Mouse (Mus musculus): ENCODE results near the gene Krtap4-2. TPM values are rescaled to one million over a fixed set of nuclear protein-coding genes. Genes with fewer than 3 reads are reported as not detected.
A peak's percentile ranks its signal among the peaks of the same experiment; 100 is the strongest.
"Not testable (repeated sequence)": the region's sequence is repeated elsewhere in the genome, so short reads cannot be mapped to it uniquely, and the experiment has no call there.

The Krtap4-2 gene
- polyA plus RNA-seq, 1 experiment from 2014 or later = not detected

- not testable (repeated sequence) for H3K9ac ChIP-seq (ENCODE audit: low read length); DNase-seq (ENCODE audit: low spot score); H3K27ac ChIP-seq (ENCODE audit: low read depth, low read length); H3K9me3 ChIP-seq (replicated peaks; ENCODE audit: control insufficient read depth, low read length); H3K27me3 ChIP-seq (replicated peaks; ENCODE audit: control insufficient read depth, insufficient read depth, low read length); H3K36me3 ChIP-seq (ENCODE audit: control insufficient read depth, insufficient read depth, low read length); H3K4me1 ChIP-seq (ENCODE audit: control insufficient read depth, insufficient read depth, low read length); H3K4me3 ChIP-seq (ENCODE audit: low read depth, low read length); ATAC-seq; H3K4me2 ChIP-seq (ENCODE audit: low read length)
- 71% methylated on average over 1 of the region's 2 CpGs for WGBS
Measured at GRCm38 (mm10) chr11:99610089-99610488, 24.8 kb downstream of the Krtap4-2 start, which contains the start of gene Gm11937. Gene Gm11937 (minus strand): TSS chr11:99610189.

GRCm38 (mm10) chr11:99609126-99609525 is 25.8 kb downstream of the Krtap4-2 start:
- ATAC-seq (no peak), DNase-seq (ENCODE audit: low spot score) (no peak)
- no peaks in the 10 kb centered on the region for H3K4me1 ChIP-seq (ENCODE audit: control insufficient read depth, insufficient read depth, low read length)
- no peaks in the 10 kb centered on the region for H3K9me3 ChIP-seq (replicated peaks; ENCODE audit: control insufficient read depth, low read length)
- H3K27ac ChIP-seq (ENCODE audit: low read depth, low read length) = no peak overlapping the region
- no peaks in the 10 kb centered on the region for H3K27me3 ChIP-seq (replicated peaks; ENCODE audit: control insufficient read depth, insufficient read depth, low read length)
- no peak overlapping the region for H3K4me2 ChIP-seq (ENCODE audit: low read length)
- no peaks in the 10 kb centered on the region for H3K36me3 ChIP-seq (ENCODE audit: control insufficient read depth, insufficient read depth, low read length)
- 65% methylated on average over 1 of the region's 1 CpGs for WGBS
- H3K4me3 ChIP-seq (ENCODE audit: low read depth, low read length) = no peak overlapping the region
- no peak overlapping the region for H3K9ac ChIP-seq (ENCODE audit: low read length)

- H3K27me3 ChIP-seq (replicated peaks; ENCODE audit: control insufficient read depth, insufficient read depth, low read length); H3K36me3 ChIP-seq (ENCODE audit: control insufficient read depth, insufficient read depth, low read length); H3K9me3 ChIP-seq (replicated peaks; ENCODE audit: control insufficient read depth, low read length); DNase-seq (ENCODE audit: low spot score); H3K4me1 ChIP-seq (ENCODE audit: control insufficient read depth, insufficient read depth, low read length); H3K9ac ChIP-seq (ENCODE audit: low read length); H3K4me2 ChIP-seq (ENCODE audit: low read length); H3K27ac ChIP-seq (ENCODE audit: low read depth, low read length); ATAC-seq; H3K4me3 ChIP-seq (ENCODE audit: low read depth, low read length): not testable (repeated sequence)
- WGBS = 75% methylated on average over 1 of the region's 1 CpGs
Measured at GRCm38 (mm10) chr11:99603208-99603607, 31.7 kb downstream of the Krtap4-2 start, which contains the start of gene Gm11938. Gene Gm11938 (minus strand): TSS chr11:99603308.

GRCm38 (mm10) chr11:99597742-99598141 is 37.1 kb downstream of the Krtap4-2 start, which contains the start of gene Krtap9-3:
Gene Krtap9-3 (minus strand): TSS chr11:99598105.
- H3K27ac ChIP-seq (ENCODE audit: low read depth, low read length); H3K4me3 ChIP-seq (ENCODE audit: low read depth, low read length); H3K9me3 ChIP-seq (replicated peaks; ENCODE audit: control insufficient read depth, low read length); H3K4me1 ChIP-seq (ENCODE audit: control insufficient read depth, insufficient read depth, low read length); H3K36me3 ChIP-seq (ENCODE audit: control insufficient read depth, insufficient read depth, low read length); DNase-seq (ENCODE audit: low spot score); H3K9ac ChIP-seq (ENCODE audit: low read length); H3K4me2 ChIP-seq (ENCODE audit: low read length); H3K27me3 ChIP-seq (replicated peaks; ENCODE audit: control insufficient read depth, insufficient read depth, low read length); ATAC-seq: not testable (repeated sequence)
- 87% methylated on average over 3 of the region's 6 CpGs for WGBS

GRCm38 (mm10) chr11:99590981-99591380 is 43.9 kb downstream of the Krtap4-2 start, which contains the start of gene Krtap1-3:
Gene Krtap1-3 (minus strand): TSS chr11:99591339.
- no peak within 1 kb of the TSS for H3K4me3 ChIP-seq (ENCODE audit: low read depth, low read length)
- H3K27me3 ChIP-seq (replicated peaks; ENCODE audit: control insufficient read depth, insufficient read depth, low read length) = no peaks in the 10 kb centered on the region
- H3K4me2 ChIP-seq (ENCODE audit: low read length) = no peak within 1 kb of the TSS
- H3K27ac ChIP-seq (ENCODE audit: low read depth, low read length) = no peak within 1 kb of the TSS
- no peak within 1 kb of the TSS for H3K9ac ChIP-seq (ENCODE audit: low read length)
- no peaks in the 10 kb centered on the region for H3K4me1 ChIP-seq (ENCODE audit: control insufficient read depth, insufficient read depth, low read length)
- WGBS = 84% methylated on average over 6 of the region's 6 CpGs
- ATAC-seq (no peak), DNase-seq (ENCODE audit: low spot score) (no peak)
- no peaks in the 10 kb centered on the region for H3K9me3 ChIP-seq (replicated peaks; ENCODE audit: control insufficient read depth, low read length)
- no peaks in the 10 kb centered on the region for H3K36me3 ChIP-seq (ENCODE audit: control insufficient read depth, insufficient read depth, low read length)

- Histone ChIP-seq H3K27me3 (replicated peaks; ENCODE audit: control insufficient read depth, insufficient read depth, low read length) (no peaks in the 10 kb centered on the region), H3K4me3 (ENCODE audit: low read depth, low read length) (no peak overlapping the region), H3K9ac (ENCODE audit: low read length) (no peak overlapping the region), H3K4me2 (ENCODE audit: low read length) (no peak overlapping the region), H3K9me3 (replicated peaks; ENCODE audit: control insufficient read depth, low read length) (no peaks in the 10 kb centered on the region), H3K27ac (ENCODE audit: low read depth, low read length) (no peak overlapping the region), H3K4me1 (ENCODE audit: control insufficient read depth, insufficient read depth, low read length) (no peaks in the 10 kb centered on the region), H3K36me3 (ENCODE audit: control insufficient read depth, insufficient read depth, low read length) (no peaks in the 10 kb centered on the region)
- ATAC-seq (no peak), DNase-seq (ENCODE audit: low spot score) (peak; percentile 13)
- 84% methylated on average over 7 of the region's 7 CpGs for WGBS
Measured at GRCm38 (mm10) chr11:99585096-99585495, 49.8 kb downstream of the Krtap4-2 start.

Other genes with a start within 250 kb of the Krtap4-2 start
- gene Krt10, start 245.7 kb downstream of the Krtap4-2 start, polyA plus RNA-seq (2014; fragmentation: Nextera tagmentation; extraction: Ambion mirVana) = 30.9 and 33.3 TPM in 2 replicates
- gene Krt12, start 212.8 kb downstream of the Krtap4-2 start, polyA plus RNA-seq (2014; fragmentation: Nextera tagmentation; extraction: Ambion mirVana) = 0.23 TPM in 1 of 2 replicates, not detected in the other
- not detected in 2 replicates for gene Krt20, start 196.9 kb downstream of the Krtap4-2 start, polyA plus RNA-seq (2014; fragmentation: Nextera tagmentation; extraction: Ambion mirVana)
- 0.10 TPM in 1 of 2 replicates, not detected in the other for gene Krt23, start 141.9 kb downstream of the Krtap4-2 start, polyA plus RNA-seq (2014; fragmentation: Nextera tagmentation; extraction: Ambion mirVana)
- not detected in 2 replicates for gene Krt39, start 113.7 kb downstream of the Krtap4-2 start, polyA plus RNA-seq (2014; fragmentation: Nextera tagmentation; extraction: Ambion mirVana)
- not detected in 2 replicates for gene Krt40, start 91.9 kb downstream of the Krtap4-2 start, polyA plus RNA-seq (2014; fragmentation: Nextera tagmentation; extraction: Ambion mirVana)
- gene Krtap3-3, start 84.2 kb downstream of the Krtap4-2 start, polyA plus RNA-seq (2014; fragmentation: Nextera tagmentation; extraction: Ambion mirVana) = not detected in 2 replicates
- not detected in 2 replicates for gene Krtap3-2, start 78.2 kb downstream of the Krtap4-2 start, polyA plus RNA-seq (2014; fragmentation: Nextera tagmentation; extraction: Ambion mirVana)
- not detected in 2 replicates for gene Gm11939, start 75.6 kb downstream of the Krtap4-2 start, polyA plus RNA-seq (2014; fragmentation: Nextera tagmentation; extraction: Ambion mirVana)
- gene Krtap3-1, start 68.5 kb downstream of the Krtap4-2 start, polyA plus RNA-seq (2014; fragmentation: Nextera tagmentation; extraction: Ambion mirVana) = not detected in 2 replicates
- not detected in 2 replicates for gene Krtap1-5, start 54.1 kb downstream of the Krtap4-2 start, polyA plus RNA-seq (2014; fragmentation: Nextera tagmentation; extraction: Ambion mirVana)
- not detected in 2 replicates for gene Krtap1-4, start 51.4 kb downstream of the Krtap4-2 start, polyA plus RNA-seq (2014; fragmentation: Nextera tagmentation; extraction: Ambion mirVana)
- gene Krtap1-3, start 43.7 kb downstream of the Krtap4-2 start, polyA plus RNA-seq (2014; fragmentation: Nextera tagmentation; extraction: Ambion mirVana) = not detected in 2 replicates
- gene Krtap9-3, start 37.0 kb downstream of the Krtap4-2 start, polyA plus RNA-seq (2014; fragmentation: Nextera tagmentation; extraction: Ambion mirVana) = not detected in 2 replicates
- gene Gm11938, start 31.8 kb downstream of the Krtap4-2 start, polyA plus RNA-seq (2014; fragmentation: Nextera tagmentation; extraction: Ambion mirVana) = not detected in 2 replicates
- gene Gm11937, start 24.9 kb downstream of the Krtap4-2 start, polyA plus RNA-seq (2014; fragmentation: Nextera tagmentation; extraction: Ambion mirVana) = not detected in 2 replicates
- gene Krtap2-4, start 20.2 kb downstream of the Krtap4-2 start, polyA plus RNA-seq (2014; fragmentation: Nextera tagmentation; extraction: Ambion mirVana) = not detected in 2 replicates
- gene Gm11562, start 14.6 kb downstream of the Krtap4-2 start, polyA plus RNA-seq (2014; fragmentation: Nextera tagmentation; extraction: Ambion mirVana) = not detected in 2 replicates
- gene Krtap4-1, start 6.8 kb downstream of the Krtap4-2 start, polyA plus RNA-seq (2014; fragmentation: Nextera tagmentation; extraction: Ambion mirVana) = not detected in 2 replicates
- gene Krtap4-7, start 9.0 kb upstream of the Krtap4-2 start, polyA plus RNA-seq (2014; fragmentation: Nextera tagmentation; extraction: Ambion mirVana) = not detected in 2 replicates
- gene Gm11555, start 15.2 kb upstream of the Krtap4-2 start, polyA plus RNA-seq (2014; fragmentation: Nextera tagmentation; extraction: Ambion mirVana) = not detected in 2 replicates
- gene Gm11563, start 23.9 kb upstream of the Krtap4-2 start, polyA plus RNA-seq (2014; fragmentation: Nextera tagmentation; extraction: Ambion mirVana) = not detected in 2 replicates
- not detected in 2 replicates for gene Krtap4-6, start 30.9 kb upstream of the Krtap4-2 start, polyA plus RNA-seq (2014; fragmentation: Nextera tagmentation; extraction: Ambion mirVana)
- gene Gm14190, start 55.7 kb upstream of the Krtap4-2 start, polyA plus RNA-seq (2014; fragmentation: Nextera tagmentation; extraction: Ambion mirVana) = not detected in 2 replicates
- gene Gm14180, start 99.2 kb upstream of the Krtap4-2 start, polyA plus RNA-seq (2014; fragmentation: Nextera tagmentation; extraction: Ambion mirVana) = not detected in 2 replicates
- gene Gm11595, start 137.8 kb upstream of the Krtap4-2 start, polyA plus RNA-seq (2014; fragmentation: Nextera tagmentation; extraction: Ambion mirVana) = not detected in 2 replicates
- gene Krtap4-8, start 145.6 kb upstream of the Krtap4-2 start, polyA plus RNA-seq (2014; fragmentation: Nextera tagmentation; extraction: Ambion mirVana) = not detected in 2 replicates
- gene Krtap4-9, start 150.1 kb upstream of the Krtap4-2 start, polyA plus RNA-seq (2014; fragmentation: Nextera tagmentation; extraction: Ambion mirVana) = not detected in 2 replicates
- gene Gm11596, start 158.4 kb upstream of the Krtap4-2 start, polyA plus RNA-seq (2014; fragmentation: Nextera tagmentation; extraction: Ambion mirVana) = not detected in 2 replicates
- not detected in 2 replicates for gene Gm11569, start 163.8 kb upstream of the Krtap4-2 start, polyA plus RNA-seq (2014; fragmentation: Nextera tagmentation; extraction: Ambion mirVana)
- gene Gm11554, start 169.4 kb upstream of the Krtap4-2 start, polyA plus RNA-seq (2014; fragmentation: Nextera tagmentation; extraction: Ambion mirVana) = not detected in 2 replicates
- not detected in 2 replicates for gene Krtap4-13, start 174.8 kb upstream of the Krtap4-2 start, polyA plus RNA-seq (2014; fragmentation: Nextera tagmentation; extraction: Ambion mirVana)
- gene Gm11564, start 180.6 kb upstream of the Krtap4-2 start, polyA plus RNA-seq (2014; fragmentation: Nextera tagmentation; extraction: Ambion mirVana) = not detected in 2 replicates
- not detected in 2 replicates for gene 2300003K06Rik, start 203.0 kb upstream of the Krtap4-2 start, polyA plus RNA-seq (2014; fragmentation: Nextera tagmentation; extraction: Ambion mirVana)
- not detected in 2 replicates for gene Krtap4-16, start 216.5 kb upstream of the Krtap4-2 start, polyA plus RNA-seq (2014; fragmentation: Nextera tagmentation; extraction: Ambion mirVana)
- not detected in 2 replicates for gene Gm11568, start 222.8 kb upstream of the Krtap4-2 start, polyA plus RNA-seq (2014; fragmentation: Nextera tagmentation; extraction: Ambion mirVana)
- not detected in 2 replicates for gene Gm11559, start 229.4 kb upstream of the Krtap4-2 start, polyA plus RNA-seq (2014; fragmentation: Nextera tagmentation; extraction: Ambion mirVana)
- gene Krtap9-1, start 238.3 kb upstream of the Krtap4-2 start, polyA plus RNA-seq (2014; fragmentation: Nextera tagmentation; extraction: Ambion mirVana) = not detected in 2 replicates
- not detected in 2 replicates for gene Gm11567, start 244.1 kb upstream of the Krtap4-2 start, polyA plus RNA-seq (2014; fragmentation: Nextera tagmentation; extraction: Ambion mirVana)